Mouse (Mus musculus) neural tube, embryonic 12.5 days (tissue): ENCODE measurements around the gene Sox30. TPM values are rescaled to one million over a fixed set of nuclear protein-coding genes. Genes with fewer than 3 reads are reported as not detected.

Experiments
- ATAC-seq: fragments of 200-750 bp; cut with Nextera tagmentation; 2 replicates; pipeline ENCODE4 v1.8.0; 2017; ENCODE audit warnings: low read depth, mild to moderate bottlenecking, moderate TSS enrichment, moderate library complexity; ENCODE audit not compliant: low FRiP score
- H3K27ac ChIP-seq: fragments of 300-500 bp; sonication (generic); 2 replicates; pipeline ENCODE4 v1.5.1; 2016
- H3K27me3 ChIP-seq: fragments of 300-500 bp; sonication (generic); replicated peaks from 2 replicates; pipeline ENCODE4 v1.6.1; 2016; ENCODE audit warnings: mild to moderate bottlenecking
- H3K36me3 ChIP-seq: fragments of 300-500 bp; sonication (generic); 2 replicates; pipeline ENCODE4 v1.6.1; 2016; ENCODE audit warnings: mild to moderate bottlenecking
- H3K4me1 ChIP-seq: fragments of 300-500 bp; sonication (generic); 2 replicates; pipeline ENCODE4 v1.6.1; 2016
- H3K4me2 ChIP-seq: fragments of 300-500 bp; sonication (generic); replicated peaks from 2 replicates; pipeline ENCODE4 v1.6.1; 2016; ENCODE audit warnings: mild to moderate bottlenecking
- H3K4me3 ChIP-seq: fragments of 300-500 bp; sonication (generic); 2 replicates; pipeline ENCODE4 v1.5.1; 2016
- H3K9ac ChIP-seq: fragments of 300-500 bp; sonication (generic); 2 replicates; pipeline ENCODE4 v1.6.1; 2016; ENCODE audit warnings: mild to moderate bottlenecking
- H3K9me3 ChIP-seq: fragments of 300-500 bp; sonication (generic); 2 replicates; pipeline ENCODE4 v1.6.1; 2016; ENCODE audit warnings: mild to moderate bottlenecking
- WGBS: fragments of 180-500 bp; shearing (Covaris S2); methylation state at CpG from one replicate; pipeline ENCODE4 v1.1.7; 2016; 5-methylcytosine and 5-hydroxymethylcytosine counted together
- polyA plus RNA-seq: library from polyadenylated mRNA; unstranded; fragments of >200 nt; fragmentation: Nextera tagmentation; extraction: Ambion mirVana; gene quantifications from 2 replicates; pipeline ENCODE4 v1.2.1, GENCODE M21; 2016

The Sox30 gene
- polyA plus RNA-seq, 1 experiment from 2014 or later = 0.23 TPM

GRCm38 (mm10) chr11:46059887-46060650, 80.0 kb downstream of the Sox30 start:
- Histone ChIP-seq H3K4me1 (peaks cover 16% of the 10 kb centered on the region; the same call in 1 of the 2 replicates), H3K27me3 (no peaks in the 10 kb centered on the region), H3K27ac (no peak overlapping the region), H3K36me3 (peaks cover 13% of the 10 kb centered on the region; the same call in 1 of the 2 replicates), H3K4me3 (no peak overlapping the region), H3K9ac (no peak overlapping the region), H3K9me3 (no peaks in the 10 kb centered on the region), H3K4me2 (no peak overlapping the region)
- WGBS = 76% methylated on average over 8 of the region's 8 CpGs
- ATAC-seq = no peak

GRCm38 (mm10) chr11:46060651-46061020, 80.5 kb downstream of the Sox30 start:
- Histone ChIP-seq H3K4me1 (peaks cover 12% of the 10 kb centered on the region; the same call in 1 of the 2 replicates), H3K4me2 (no peak overlapping the region), H3K9ac (no peak overlapping the region), H3K36me3 (peaks cover 13% of the 10 kb centered on the region; the same call in 1 of the 2 replicates), H3K4me3 (no peak overlapping the region), H3K27me3 (no peaks in the 10 kb centered on the region), H3K27ac (no peak overlapping the region), H3K9me3 (no peaks in the 10 kb centered on the region)
- no peak for ATAC-seq
- WGBS = 73% methylated on average over 5 of the region's 5 CpGs

- H3K27ac ChIP-seq = no peak overlapping the region
- no peaks in the 10 kb centered on the region for H3K27me3 ChIP-seq
- H3K36me3 ChIP-seq = peaks cover 13% of the 10 kb centered on the region; the same call in 1 of the 2 replicates
- H3K9ac ChIP-seq = no peak overlapping the region
- 0 out of 2 replicates have a peak, but pooled peaks cover 10% of the 10 kb centered on the region for H3K4me1 ChIP-seq
- no peak overlapping the region for H3K4me2 ChIP-seq
- no peak overlapping the region for H3K4me3 ChIP-seq
- H3K9me3 ChIP-seq = no peaks in the 10 kb centered on the region
- 78% methylated on average over 6 of the region's 6 CpGs for WGBS
- no peak for ATAC-seq
Measured at GRCm38 (mm10) chr11:46061776-46062445, 81.8 kb downstream of the Sox30 start.

GRCm38 (mm10) chr11:46062569-46062968, 82.5 kb downstream of the Sox30 start:
- Histone ChIP-seq H3K9me3 (no peaks in the 10 kb centered on the region), H3K36me3 (peaks cover 13% of the 10 kb centered on the region; the same call in 1 of the 2 replicates), H3K4me2 (no peak overlapping the region), H3K4me1 (0 out of 2 replicates have a peak, but pooled peaks cover 7% of the 10 kb centered on the region), H3K27ac (no peak overlapping the region), H3K9ac (no peak overlapping the region), H3K4me3 (no peak overlapping the region), H3K27me3 (no peaks in the 10 kb centered on the region)
- 63% methylated on average over 4 of the region's 4 CpGs for WGBS
- ATAC-seq = no peak

- Histone ChIP-seq H3K4me3 (no peak overlapping the region), H3K36me3 (peaks cover 13% of the 10 kb centered on the region; the same call in 1 of the 2 replicates), H3K4me2 (no peak overlapping the region), H3K9ac (no peak overlapping the region), H3K9me3 (no peaks in the 10 kb centered on the region), H3K27ac (no peak overlapping the region), H3K4me1 (0 out of 2 replicates have a peak, but pooled peaks cover 7% of the 10 kb centered on the region), H3K27me3 (no peaks in the 10 kb centered on the region)
- WGBS = 69% methylated on average over 9 of the region's 9 CpGs
- ATAC-seq = no peak
Measured at GRCm38 (mm10) chr11:46062993-46063731, 83.1 kb downstream of the Sox30 start.

- no peaks in the 10 kb centered on the region for H3K27me3 ChIP-seq
- ATAC-seq = no peak
- peaks cover 12% of the 10 kb centered on the region; the same call in 1 of the 2 replicates for H3K4me1 ChIP-seq
- no peak overlapping the region for H3K9ac ChIP-seq
- no peak overlapping the region for H3K4me2 ChIP-seq
- H3K4me3 ChIP-seq = no peak overlapping the region
- peaks cover 13% of the 10 kb centered on the region; the same call in 1 of the 2 replicates for H3K36me3 ChIP-seq
- H3K9me3 ChIP-seq = no peaks in the 10 kb centered on the region
- H3K27ac ChIP-seq = no peak overlapping the region
- 63% methylated on average over 8 of the region's 8 CpGs for WGBS
Measured at GRCm38 (mm10) chr11:46064767-46065166, 84.7 kb downstream of the Sox30 start.

- Histone ChIP-seq H3K36me3 (peaks cover 13% of the 10 kb centered on the region; the same call in 1 of the 2 replicates), H3K27ac (no peak overlapping the region), H3K4me3 (no peak overlapping the region), H3K27me3 (no peaks in the 10 kb centered on the region), H3K4me1 (peaks cover 16% of the 10 kb centered on the region; the same call in 1 of the 2 replicates), H3K9ac (no peak overlapping the region), H3K9me3 (no peaks in the 10 kb centered on the region), H3K4me2 (no peak overlapping the region)
- no peak for ATAC-seq
- 68% methylated on average over 21 of the region's 21 CpGs for WGBS
Measured at GRCm38 (mm10) chr11:46065201-46066011, 85.3 kb downstream of the Sox30 start.

Other genes with a start within 250 kb of the Sox30 start
- gene Clint1, start 128.3 kb upstream of the Sox30 start, polyA plus RNA-seq = 75.9 and 78.3 TPM in 2 replicates
- 15.8 and 16.0 TPM in 2 replicates for gene Lsm11, start 35.4 kb upstream of the Sox30 start, polyA plus RNA-seq
- gene Thg1l, start 24.8 kb upstream of the Sox30 start, polyA plus RNA-seq = 9.8 and 10.9 TPM in 2 replicates
- 3.9 and 4.8 TPM in 2 replicates for gene Gm12166, start 72.0 kb downstream of the Sox30 start, polyA plus RNA-seq
- gene Adam19, start 75.7 kb downstream of the Sox30 start, polyA plus RNA-seq = 21.1 and 25.2 TPM in 2 replicates
- gene Nipal4, start 186.2 kb downstream of the Sox30 start, polyA plus RNA-seq = 0.55 and 0.82 TPM in 2 replicates